Mouse (Mus musculus) brain, embryonic 14.5 days (tissue): ENCODE data around the gene Dner.

Experiments used
- CTCF ChIP-seq: fragments of 200-500 bp; IDR thresholded peaks from 2 replicates; pipeline ENCODE4 v1.5.1; 2012; ENCODE audit warnings: inconsistent platforms, mild to moderate bottlenecking, moderate library complexity, borderline replicate concordance; ENCODE audit not compliant: insufficient read depth, insufficient read length; ENCODE audit errors: extremely low read depth
- POLR2A ChIP-seq: fragments of 200-500 bp; IDR thresholded peaks from 2 replicates; pipeline ENCODE4 v1.6.1; 2012; ENCODE audit warnings: mild to moderate bottlenecking, inconsistent platforms, borderline replicate concordance; ENCODE audit not compliant: poor library complexity, insufficient read depth, insufficient read length, severe bottlenecking; ENCODE audit errors: extremely low read depth

DNA sequence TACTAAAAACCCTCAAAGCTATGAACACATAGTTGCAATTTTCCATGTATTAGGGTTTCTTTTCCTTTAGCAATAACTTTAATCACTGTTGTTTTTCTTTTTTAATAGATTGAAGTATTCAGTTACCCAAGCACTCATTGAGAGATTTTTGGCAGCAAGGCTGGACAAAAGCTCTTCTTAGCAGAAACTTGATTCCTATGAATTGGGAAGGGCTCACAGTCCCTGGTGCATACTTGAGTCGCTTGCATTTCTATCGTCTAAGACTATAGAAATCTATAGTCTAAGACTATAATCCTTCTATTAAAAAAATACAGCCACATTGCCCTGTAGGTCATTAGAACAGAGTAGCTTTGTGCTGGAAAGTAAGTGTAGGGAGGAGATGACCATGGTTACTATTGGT is 287.1 kb downstream of the Dner start:
- TF ChIP-seq CTCF (no peak), POLR2A (no peak)
